Mouse (Mus musculus): ENCODE measurements around the gene Slc44a2.

- TF ChIP-seq POLR2A (IDR thresholded peaks at IDR 0.05; ENCODE audit: borderline replicate concordance, low read depth, low read length) (no peak), CTCF (IDR thresholded peaks at IDR 0.05; ENCODE audit: low read depth, low read length) (no peak)
These were observed 7.5 kb downstream of the Slc44a2 start for GRCm38 (mm10) chr9:21328041-21328440.

All from bone marrow macrophage, adult 2 months (primary cell).